Comparison of ENCODE assay signal across 8 mouse cellular contexts in genomic region chr15:101145424-101146099, GRCm38 (mm10). TPM values are rescaled to one million over a fixed set of nuclear protein-coding genes. Genes with fewer than 3 reads are reported as not detected.
DNase-seq lines count a peak whose midpoint lies in the region; ATAC-seq and TF ChIP-seq lines count a peak whose summit lies in the region.

No protein-coding gene starts in this region.

- no peak overlapping the region for H3K27ac ChIP-seq in ES-E14 (ENCODE audit: insufficient read depth, low read depth, low read length, poor library complexity, severe bottlenecking)
- no peak overlapping the region; the same call in 1 of the 2 replicates for H3K27ac ChIP-seq in forebrain, embryonic 15.5 days (replicated peaks)
- H3K27ac ChIP-seq in neural tube, embryonic 14.5 days (ENCODE audit: low read depth, low read length): no peak overlapping the region
- no peak overlapping the region; the same call in 1 of the 2 replicates for H3K27ac ChIP-seq in testis, adult 2 months (ENCODE audit: control insufficient read depth, insufficient read depth, low read depth, low read length)

- H3K4me2 ChIP-seq in forebrain, embryonic 15.5 days (replicated peaks): peak overlapping the region; percentile 34
- H3K4me2 ChIP-seq in neural tube, embryonic 14.5 days (ENCODE audit: low read depth, low read length): no peak overlapping the region

- peak; percentile 93 for ATAC-seq in forebrain, embryonic 15.5 days (replicated peaks)
- peak; percentile 92 for ATAC-seq in neural tube, embryonic 14.5 days (ENCODE audit: low read depth)

- TF ChIP-seq POLR2A in testis, adult 2 months (IDR thresholded peaks at IDR 0.05; ENCODE audit: control insufficient read depth, low read depth, low read length): peak; percentile 39; the same call in 1 of the 2 replicates

- no peaks in the 10 kb centered on the region for H3K27me3 ChIP-seq in forebrain, embryonic 15.5 days
- no peaks in the 10 kb centered on the region for H3K27me3 ChIP-seq in neural tube, embryonic 14.5 days (ENCODE audit: control insufficient read depth, insufficient read depth, low read length)
- H3K27me3 ChIP-seq in testis, adult 2 months (ENCODE audit: control insufficient read depth, insufficient read depth, low read length): no peaks in the 10 kb centered on the region

- TF ChIP-seq CTCF in testis, adult 2 months (IDR thresholded peaks at IDR 0.05; ENCODE audit: control insufficient read depth, insufficient read depth, insufficient replicate concordance, low read depth, low read length): peak; percentile 85; the same call in 1 of the 2 replicates

- in situ Hi-C loops in ES-E14 (cut with MboI; ENCODE audit: low sequenced_read_pairs in 2 of 2, unreplicated experiment in 2 of 2): no loop called here

- H3K4me1 ChIP-seq in ES-E14 (ENCODE audit: control insufficient read depth in 2 of 2, insufficient read depth in 2 of 2, low read length in 2 of 2, poor library complexity in 1 of 2): peaks cover 16 to 26% of the 10 kb centered on the region in 2 experiments
- peaks cover 24% of the 10 kb centered on the region for H3K4me1 ChIP-seq in forebrain, embryonic 15.5 days
- no peaks in the 10 kb centered on the region for H3K4me1 ChIP-seq in neural tube, embryonic 14.5 days (ENCODE audit: control insufficient read depth, insufficient read depth, low read length)
- peaks cover 12% of the 10 kb centered on the region for H3K4me1 ChIP-seq in testis, adult 2 months (ENCODE audit: control insufficient read depth, insufficient read depth, low read length)

- H3K9me3 ChIP-seq in ES-E14 (ENCODE audit: control insufficient read depth, insufficient read depth, low read depth, low read length): no peaks in the 10 kb centered on the region
- no peaks in the 10 kb centered on the region for H3K9me3 ChIP-seq in forebrain, embryonic 15.5 days
- H3K9me3 ChIP-seq in neural tube, embryonic 14.5 days (ENCODE audit: control insufficient read depth, low read length): no peaks in the 10 kb centered on the region

- intact Hi-C loops in heart, postnatal 25 days (cut with DNase I): loop anchor here (2.0 kb wide), 2 partner anchors 27 to 29 kb away; partner anchors contain the start of gene Acvr1b

- H3K4me3 ChIP-seq in ES-E14 (ENCODE audit: insufficient read depth in 1 of 2, low read depth in 1 of 2, low read length in 2 of 2, poor library complexity in 1 of 2, severe bottlenecking in 1 of 2): peak overlapping the region in 1 of 2 experiments; percentile 22; a peak in 1 of 4 replicates
- 0 out of 2 replicates have a peak overlapping the region, but pooled peaks have one; percentile 8 for H3K4me3 ChIP-seq in forebrain, embryonic 15.5 days
- H3K4me3 ChIP-seq in neural tube, embryonic 14.5 days (ENCODE audit: low read depth, low read length): no peak overlapping the region
- no peak overlapping the region for H3K4me3 ChIP-seq in testis, adult 2 months (ENCODE audit: control insufficient read depth, low read depth, low read length)

- 9% methylated on average over 19 of the region's 19 CpGs for WGBS in forebrain, embryonic 15.5 days
- 12% methylated on average over 19 of the region's 19 CpGs for WGBS in neural tube, embryonic 14.5 days

- H3K36me3 ChIP-seq in ES-E14 (ENCODE audit: control insufficient read depth, insufficient read depth, low read length, poor library complexity, severe bottlenecking): no peaks in the 10 kb centered on the region
- H3K36me3 ChIP-seq in forebrain, embryonic 15.5 days: no peaks in the 10 kb centered on the region
- H3K36me3 ChIP-seq in neural tube, embryonic 14.5 days (ENCODE audit: control insufficient read depth, insufficient read depth, low read length): no peaks in the 10 kb centered on the region
- no peaks in the 10 kb centered on the region for H3K36me3 ChIP-seq in testis, adult 2 months (ENCODE audit: control insufficient read depth, insufficient read depth, low read length)

- peak; percentile 78 for DNase-seq in ES-E14 (ENCODE audit: low read depth, low spot score)
- peak; percentile 90 for DNase-seq in cerebellum, adult 11-12 months
- DNase-seq in heart, postnatal 25 days (ENCODE audit: low spot score): peak; percentile 94
- peak; percentile 89 to 95 for DNase-seq in layer of hippocampus, adult 18-20 months (ENCODE audit: low spot score in 2 of 2)
- DNase-seq in lung, adult 18-20 months: peak; percentile 98 to 99

- peak overlapping the region; percentile 25; the same call in 1 of the 2 replicates for H3K9ac ChIP-seq in ES-E14 (ENCODE audit: insufficient read depth, low read depth, low read length, poor library complexity, severe bottlenecking)
- H3K9ac ChIP-seq in forebrain, embryonic 15.5 days (replicated peaks): no peak overlapping the region; the same call in 1 of the 2 replicates
- no peak overlapping the region for H3K9ac ChIP-seq in neural tube, embryonic 14.5 days (replicated peaks; ENCODE audit: low read depth, low read length)

TF ChIP-seq in ES-E14, 5 proteins besides CTCF, POLR2A, EP300 and RAD21:
- no peak for TF ChIP-seq HCFC1 (IDR thresholded peaks at IDR 0.05; ENCODE audit: borderline replicate concordance, insufficient read depth, low read length)
- no peak for TF ChIP-seq ZNF384 (IDR thresholded peaks at IDR 0.05; ENCODE audit: low read depth, low read length)
- TF ChIP-seq CHD2 (IDR thresholded peaks at IDR 0.05; ENCODE audit: low read depth, low read length): no peak
- TF ChIP-seq ZC3H11A (IDR thresholded peaks at IDR 0.05; ENCODE audit: borderline replicate concordance, low read depth, low read length): peak; percentile 6; the same call in 1 of the 2 replicates
- no peak for TF ChIP-seq MAFK (IDR thresholded peaks at IDR 0.05; ENCODE audit: insufficient read depth, low read depth, low read length)

RNA-seq across cellular contexts. Expression of gene Acvrl1, which starts 17.2 kb away (rescaled TPM):
- 2.5 and 3.3 TPM in 2 replicates for total RNA-seq in ES-E14 (2012; rRNA removed)
- 6.5 and 6.7 TPM in 2 replicates for polyA plus RNA-seq in forebrain, embryonic 15.5 days (2015; fragmentation: Nextera tagmentation; extraction: Ambion mirVana)
- total RNA-seq in heart, postnatal 25 days (2021): 10 to 100 TPM; 23.2 to 31.5 TPM
- total RNA-seq in layer of hippocampus, adult 18-20 months (2021): 1 to 10 TPM; 9.7 to 9.9 TPM
- polyA plus RNA-seq in neural tube, embryonic 14.5 days (2014; fragmentation: Nextera tagmentation; extraction: Ambion mirVana): 3.2 and 5.2 TPM in 2 replicates
- 3.5 and 4.8 TPM in 2 replicates for polyA plus RNA-seq in testis, adult 2 months (2012; rRNA removed)

RNA-seq across cellular contexts. Expression of gene Acvr1b, which starts 28.3 kb away (rescaled TPM):
- 26.4 and 43.4 TPM in 2 replicates for total RNA-seq in ES-E14 (2012; rRNA removed)
- 22.6 and 22.8 TPM in 2 replicates for polyA plus RNA-seq in forebrain, embryonic 15.5 days (2015; fragmentation: Nextera tagmentation; extraction: Ambion mirVana)
- 10 to 100 TPM; 11.7 to 14.5 TPM for total RNA-seq in heart, postnatal 25 days (2021)
- total RNA-seq in layer of hippocampus, adult 18-20 months (2021): 10 to 100 TPM; 88.8 to 90.3 TPM
- polyA plus RNA-seq in neural tube, embryonic 14.5 days (2014; fragmentation: Nextera tagmentation; extraction: Ambion mirVana): 27.6 and 28.0 TPM in 2 replicates
- 15.2 and 16.7 TPM in 2 replicates for polyA plus RNA-seq in testis, adult 2 months (2012; rRNA removed)

RNA-seq across cellular contexts. Expression of gene Ankrd33, which starts 30.0 kb away (rescaled TPM):
- not detected in 2 replicates for total RNA-seq in ES-E14 (2012; rRNA removed)
- not detected in 2 replicates for polyA plus RNA-seq in forebrain, embryonic 15.5 days (2015; fragmentation: Nextera tagmentation; extraction: Ambion mirVana)
- total RNA-seq in heart, postnatal 25 days (2021): not detected
- total RNA-seq in layer of hippocampus, adult 18-20 months (2021): not detected
- polyA plus RNA-seq in neural tube, embryonic 14.5 days (2014; fragmentation: Nextera tagmentation; extraction: Ambion mirVana): 0.18 TPM in 1 of 2 replicates, not detected in the other
- polyA plus RNA-seq in testis, adult 2 months (2012; rRNA removed): not detected in 2 replicates
